In the genomic region with DNA sequence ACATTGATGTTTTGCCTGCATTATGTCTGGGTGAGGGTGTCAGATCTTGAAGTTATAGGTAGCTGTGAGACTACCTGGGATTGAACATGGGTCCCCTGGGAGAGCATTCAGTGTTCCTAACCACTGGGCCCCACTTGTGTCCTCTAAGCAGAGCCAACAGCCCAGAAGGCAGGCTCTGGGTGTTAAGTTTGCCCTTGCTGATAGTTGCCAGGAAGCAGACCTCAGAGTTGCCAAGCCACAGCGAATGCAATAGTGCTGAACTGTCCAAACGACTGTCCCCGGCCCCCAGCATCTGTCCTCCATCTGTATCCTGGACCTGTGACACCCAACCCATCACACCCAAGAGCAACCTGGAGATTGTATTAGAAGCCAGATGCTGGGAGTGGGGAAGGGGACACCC, we compare ENCODE assay signal across 30 mouse cellular contexts. TPM values are rescaled to one million over a fixed set of nuclear protein-coding genes. Genes with fewer than 3 reads are reported as not detected.
"Had no signal": no experiment of that assay in that cellular context is flagged by ENCODE, and none has a peak within 500 bp of the region (broad histone marks: within the 10 kb centered on the region; RNA-seq: fewer than 3 reads in every experiment).

No protein-coding gene starts in this region.

- H3K27me3 ChIP-seq: hindbrain, embryonic 13.5 days; hindbrain, embryonic 15.5 days; kidney, embryonic 15.5 days; limb, embryonic 13.5 days; limb, embryonic 15.5 days had no signal

- H3K4me3 ChIP-seq: heart, embryonic 10.5 days; heart, embryonic 12.5 days; hindbrain, embryonic 13.5 days; hindbrain, embryonic 15.5 days; kidney, embryonic 15.5 days; limb, embryonic 13.5 days; limb, embryonic 15.5 days; liver, embryonic 12.5 days had no signal

- H3K36me3 ChIP-seq: heart, embryonic 10.5 days; heart, embryonic 12.5 days; hindbrain, embryonic 15.5 days; kidney, embryonic 15.5 days; limb, embryonic 13.5 days; limb, embryonic 15.5 days; liver, embryonic 12.5 days had no signal

- ATAC-seq: hindbrain, postnatal 0 days; intestine, embryonic 16.5 days; liver, embryonic 12.5 days had no signal

- H3K9me3 ChIP-seq: heart, embryonic 10.5 days; heart, embryonic 12.5 days; hindbrain, embryonic 13.5 days; hindbrain, embryonic 15.5 days; kidney, embryonic 15.5 days; limb, embryonic 13.5 days; limb, embryonic 15.5 days; liver, embryonic 12.5 days had no signal

- H3K4me2 ChIP-seq: heart, embryonic 12.5 days; hindbrain, embryonic 13.5 days; hindbrain, embryonic 15.5 days; kidney, embryonic 15.5 days; limb, embryonic 13.5 days; limb, embryonic 15.5 days; liver, embryonic 12.5 days had no signal

- H3K9ac ChIP-seq: heart, embryonic 12.5 days; hindbrain, embryonic 13.5 days; hindbrain, embryonic 15.5 days; kidney, embryonic 15.5 days; limb, embryonic 13.5 days; limb, embryonic 15.5 days; liver, embryonic 12.5 days; liver, embryonic 14.5 days had no signal

- H3K27ac ChIP-seq: heart, embryonic 10.5 days; kidney, embryonic 15.5 days; kidney, postnatal 0 days; limb, embryonic 13.5 days; limb, embryonic 15.5 days; liver, embryonic 12.5 days; liver, embryonic 14.5 days had no signal

- DNase-seq: gastrocnemius, postnatal 14 days; gastrocnemius, postnatal 36 days; heart, adult 18-20 months; heart, postnatal 36 days; kidney, adult 11 months; kidney, adult 2 months; kidney, adult 9 months; kidney, postnatal 14 days; kidney, postnatal 36 days; layer of hippocampus, adult 9-11 months; layer of hippocampus, postnatal 36 days; left cerebral cortex, postnatal 4 days had no signal

RNA-seq across cellular contexts. Expression of a gene that starts 31.8 kb away (rescaled TPM):
- total RNA-seq: gastrocnemius, adult 8-10 months; heart, postnatal 10 days; hematopoietic stem cell, adult 5-6 weeks; liver, adult 2 months had no signal
- polyA plus RNA-seq: heart, embryonic 14.5 days; heart, embryonic 16.5 days; liver, adult 2 months had no signal
